Mouse (Mus musculus) cerebellum, postnatal 10 days (tissue): ENCODE measurements around the gene Nbea.

Source experiments
- DNase-seq, 2 experiments: peaks; one replicate each; pipeline ENCODE4 v3.0.0; 2021; ENCODE audit warnings: mixed read lengths in 2 of 2

Nbea gene

DNA sequence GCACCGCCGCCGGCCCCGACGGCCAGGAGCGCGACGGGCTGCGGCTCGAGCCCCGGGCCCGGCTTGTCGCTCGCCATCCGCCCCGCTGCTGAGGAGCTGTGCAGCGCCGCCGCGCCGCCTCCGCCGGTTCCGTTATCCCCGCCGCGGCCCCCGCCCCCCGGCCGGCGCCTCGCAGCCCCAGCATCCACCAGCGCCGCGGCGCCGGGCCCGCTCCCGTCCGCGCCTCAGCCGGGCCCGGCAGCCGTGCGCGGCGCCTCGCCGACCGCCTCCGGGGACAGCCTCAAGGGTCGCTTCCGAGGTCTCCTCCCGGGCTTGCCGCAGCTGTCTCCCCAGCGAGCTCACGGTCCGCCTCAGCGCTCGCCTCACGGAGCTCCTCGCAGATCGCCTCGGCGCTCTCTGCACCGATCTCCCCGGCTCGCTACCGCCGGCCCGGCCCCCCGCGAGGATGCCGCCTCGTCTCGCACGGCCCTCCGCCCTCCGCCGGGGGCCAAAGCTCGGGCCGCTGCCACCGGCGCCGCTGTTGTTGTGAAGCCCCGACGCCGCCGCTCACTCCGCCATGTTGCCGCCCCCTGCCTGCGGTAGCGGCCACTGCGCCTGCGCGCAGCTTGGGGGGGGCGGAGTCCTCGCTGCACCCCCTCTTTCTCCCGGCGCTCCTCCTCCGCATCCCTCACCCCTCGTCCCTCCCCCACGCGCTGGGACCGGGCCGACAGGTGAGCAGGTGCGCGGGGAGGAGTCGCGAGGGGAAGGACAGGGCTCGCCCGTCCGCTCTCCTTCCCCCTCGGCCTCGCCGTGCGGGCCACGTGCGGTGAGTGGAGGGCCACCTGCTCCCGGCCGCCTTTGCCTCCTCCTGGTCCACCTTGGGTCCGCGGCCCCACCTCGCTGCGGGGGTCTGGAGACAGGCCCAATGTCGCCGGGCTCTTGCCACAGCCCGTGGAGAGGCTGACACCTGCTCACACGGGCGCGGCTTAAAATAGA, at the start of gene Nbea:
Nbea (minus strand) TSS at position 543 of the 975 bp plus-strand sequence.
- DNase-seq, result peak; percentile 98

- DNase-seq, result no peak
These were observed 45.8 kb upstream of the Nbea start for GRCm38 (mm10) chr3:56229283-56229682.

GRCm38 (mm10) chr3:56215989-56216388, 32.5 kb upstream of the Nbea start:
- no peak for DNase-seq

DNA sequence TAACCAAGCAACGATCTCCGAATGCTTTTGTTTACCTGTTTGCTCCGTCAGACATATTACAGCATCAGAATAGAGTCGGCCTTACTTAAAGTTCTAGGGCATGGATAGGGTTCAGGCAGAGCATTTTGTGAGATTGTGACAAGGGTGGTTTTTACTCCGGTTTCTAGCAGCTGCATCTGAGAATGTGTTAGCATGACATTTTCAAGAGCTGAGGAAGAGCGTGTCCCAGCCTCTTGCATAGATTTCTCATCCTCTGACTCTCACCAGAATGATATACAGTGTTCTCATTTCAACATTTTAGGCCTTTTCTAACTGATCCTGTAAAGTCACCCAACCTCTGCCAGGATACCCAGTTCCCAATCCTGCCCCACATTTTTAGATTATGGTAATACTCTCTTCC, 20.5 kb upstream of the Nbea start:
- DNase-seq, result no peak

DNA sequence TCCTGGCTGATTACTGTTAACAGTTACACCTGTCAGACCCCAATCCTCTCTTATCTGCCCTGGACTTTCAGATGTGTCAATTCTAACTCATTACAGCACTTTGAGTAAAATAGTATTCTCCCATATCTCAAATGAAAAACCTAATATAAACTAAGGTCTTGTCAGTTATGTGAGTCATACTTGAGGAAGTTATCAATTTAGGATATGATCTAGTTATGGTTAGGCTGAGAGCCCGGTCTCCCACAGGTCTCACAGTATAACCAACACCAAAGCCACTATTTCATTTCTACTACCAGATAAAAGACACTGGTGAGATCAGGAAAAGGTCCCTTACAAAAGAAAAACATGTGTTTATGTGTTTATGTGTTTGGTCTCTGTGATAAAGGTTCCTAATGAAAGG, 4.7 kb upstream of the Nbea start:
- no peak for DNase-seq

GRCm38 (mm10) chr3:56187131-56187779, 3.8 kb upstream of the Nbea start:
- DNase-seq, result peak; percentile 66 to 67

GRCm38 (mm10) chr3:56182371-56183158, 936 bp downstream of the Nbea start:
- peak; percentile 65 to 67 for DNase-seq

GRCm38 (mm10) chr3:56181991-56182370, 1.5 kb downstream of the Nbea start:
- DNase-seq, result no peak

- peak in 1 of 2 experiments; percentile 41 for DNase-seq
These were observed 2.5 kb downstream of the Nbea start for GRCm38 (mm10) chr3:56181025-56181424.

DNA sequence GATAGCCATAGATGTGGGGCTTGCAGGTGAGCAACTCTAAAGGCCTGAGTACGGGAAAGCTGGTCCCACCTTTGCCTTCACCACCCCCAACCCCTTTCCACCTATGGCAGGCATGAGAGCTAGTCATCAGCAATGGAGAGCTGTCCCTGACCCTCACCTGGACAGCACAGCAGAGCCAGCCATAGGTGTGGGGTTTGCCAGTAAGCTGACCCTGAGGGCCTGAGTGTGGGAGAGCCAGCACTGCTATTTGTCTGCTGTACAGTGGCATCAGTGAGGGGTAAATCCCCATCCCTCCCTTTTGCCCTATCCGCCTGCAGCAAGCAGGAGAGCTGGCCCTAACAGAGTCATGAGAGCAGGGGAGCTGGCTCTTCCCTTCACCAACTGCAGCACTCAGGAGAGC, 25.6 kb downstream of the Nbea start:
- DNase-seq, result no peak

- DNase-seq, result no peak
These were observed 56.8 kb downstream of the Nbea start for GRCm38 (mm10) chr3:56126674-56127073.

DNA sequence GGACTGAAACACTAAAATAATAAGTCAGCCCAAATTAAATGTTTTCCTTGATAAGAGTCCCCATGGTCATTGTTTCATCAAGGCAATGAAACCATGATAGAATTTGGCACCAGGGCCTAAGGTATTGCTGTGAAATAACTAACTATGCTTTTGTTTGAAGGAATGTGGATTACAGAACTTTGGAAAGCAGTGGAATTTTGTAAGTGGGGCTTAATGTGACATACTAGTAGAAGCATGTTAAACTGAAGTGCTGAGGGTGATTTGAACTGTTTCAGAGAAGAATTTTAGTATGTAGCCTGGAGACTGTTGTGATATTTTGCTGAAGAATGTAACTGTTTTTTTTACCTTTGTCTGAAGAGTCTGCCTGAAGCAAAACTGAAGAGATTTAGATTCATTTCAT, 66.9 kb downstream of the Nbea start:
- no peak for DNase-seq

DNA sequence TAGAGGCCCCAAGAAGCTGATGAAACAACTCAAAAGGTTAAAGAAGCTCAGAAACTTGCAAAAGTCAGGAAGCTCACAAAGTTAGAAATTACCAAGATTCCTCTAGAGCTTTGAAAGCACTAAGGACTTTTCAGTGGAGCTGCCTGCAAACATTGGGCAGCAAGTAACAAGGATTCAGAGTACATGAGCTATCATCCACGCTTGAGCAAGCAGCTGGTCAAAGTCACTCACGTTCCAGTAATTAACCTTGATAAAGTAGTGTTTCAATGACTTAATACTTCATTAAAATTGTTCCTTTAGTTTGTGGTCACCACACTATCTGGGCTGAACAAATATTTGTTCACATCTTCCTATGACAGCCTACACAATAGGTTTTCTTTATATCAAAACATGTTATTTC, 75.4 kb downstream of the Nbea start:
- no peak for DNase-seq

- no peak for DNase-seq
These were observed 86.4 kb downstream of the Nbea start for GRCm38 (mm10) chr3:56097105-56097504.

DNA sequence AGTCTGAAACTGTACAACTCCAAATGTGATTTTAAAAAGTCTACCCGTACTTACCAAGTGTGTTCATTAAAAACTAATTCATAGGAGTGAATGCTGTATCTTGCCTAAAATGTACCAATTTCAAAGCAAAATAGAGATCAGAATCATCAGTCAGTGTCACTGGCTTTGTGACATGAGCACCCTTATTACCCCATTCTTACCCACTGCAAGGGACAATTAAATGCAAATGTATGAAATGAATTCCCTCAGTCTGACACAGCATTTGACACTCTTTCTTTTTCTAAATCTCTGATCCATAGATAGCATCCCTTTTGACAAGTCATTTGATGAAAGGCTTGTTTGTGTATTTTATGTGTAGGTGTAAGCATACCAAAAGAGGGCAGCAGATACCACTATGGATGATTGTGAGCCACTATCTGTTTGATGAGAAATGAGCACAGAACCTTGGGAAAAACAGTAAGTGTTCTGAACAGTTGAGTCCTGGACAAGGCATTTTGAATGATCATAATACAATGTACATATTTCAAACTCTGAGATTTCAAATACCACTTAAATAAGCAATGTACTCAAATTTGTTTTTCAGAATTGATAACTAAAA, 104.4 kb downstream of the Nbea start:
- peak; percentile 51 to 72 for DNase-seq

DNA sequence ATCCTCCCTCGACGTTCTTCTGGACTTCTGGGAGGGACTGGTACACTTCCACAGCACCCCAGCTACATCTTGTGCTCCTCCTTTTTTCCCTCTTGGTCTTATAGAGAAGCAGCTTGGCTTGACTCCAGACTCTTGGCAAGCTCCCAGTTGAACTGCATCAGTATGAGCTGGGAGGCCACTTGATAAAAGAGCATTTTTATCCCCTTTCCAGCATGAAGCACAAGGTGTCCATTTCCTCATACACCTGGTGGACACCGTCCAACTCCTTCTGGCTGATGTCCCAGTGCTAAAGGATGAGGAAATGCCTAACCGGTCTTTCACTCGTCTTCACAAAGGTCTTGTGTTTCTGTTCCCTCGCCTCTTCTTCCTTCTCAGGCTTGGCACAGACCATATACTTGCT, 115.7 kb downstream of the Nbea start:
- DNase-seq, result peak; percentile 86 to 87

DNA sequence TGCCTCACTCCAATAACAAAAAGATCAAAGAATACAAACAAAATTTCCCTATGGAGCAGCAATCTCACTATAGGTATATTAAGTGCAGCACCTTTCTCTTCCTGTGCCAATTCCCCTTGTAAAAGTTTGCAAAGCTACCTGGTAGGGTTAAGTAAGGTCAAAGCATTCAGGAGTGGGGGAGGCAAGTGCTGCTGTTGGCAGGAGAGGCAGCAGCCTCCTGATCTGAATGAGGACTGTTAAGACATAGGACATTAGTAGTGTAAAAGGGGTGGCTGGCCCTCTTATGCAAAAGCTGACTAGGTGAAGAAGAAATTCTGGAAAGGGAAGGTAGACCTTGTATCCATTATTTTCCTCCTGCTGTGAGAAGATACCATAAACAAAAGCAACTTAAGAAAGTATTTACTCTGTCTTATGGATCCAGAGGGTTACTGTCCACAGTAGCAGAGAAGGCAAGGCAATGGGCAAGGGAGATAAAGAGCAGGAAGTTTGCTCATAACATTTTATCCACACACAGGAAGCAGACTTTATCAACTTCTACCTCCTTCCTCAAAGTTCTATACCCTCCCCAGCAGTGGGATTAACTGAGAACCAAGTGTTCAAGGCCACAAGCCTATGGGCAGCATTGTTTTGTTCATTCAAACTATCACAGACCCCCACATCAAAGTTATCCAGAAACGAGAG, 117.0 kb downstream of the Nbea start:
- no peak for DNase-seq

DNA sequence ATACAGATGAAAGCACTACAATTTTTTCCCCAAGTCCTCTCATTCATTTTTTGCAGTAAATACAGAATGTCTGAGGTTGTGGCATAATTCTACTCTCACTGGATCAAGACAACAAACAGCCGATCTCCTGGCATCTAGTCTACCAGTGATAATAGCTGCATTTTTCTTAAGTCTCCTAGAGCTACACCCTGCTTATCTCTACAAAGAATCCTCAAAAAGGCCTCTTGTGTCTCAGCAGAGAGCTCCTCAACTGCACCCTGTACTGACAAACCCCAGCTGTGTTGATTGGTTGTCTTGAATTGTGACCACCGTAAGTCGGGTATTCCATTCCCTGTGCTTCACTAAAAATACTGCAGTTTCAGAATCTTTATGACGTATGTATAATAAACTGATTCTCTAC, 118.3 kb downstream of the Nbea start:
- no peak for DNase-seq

DNA sequence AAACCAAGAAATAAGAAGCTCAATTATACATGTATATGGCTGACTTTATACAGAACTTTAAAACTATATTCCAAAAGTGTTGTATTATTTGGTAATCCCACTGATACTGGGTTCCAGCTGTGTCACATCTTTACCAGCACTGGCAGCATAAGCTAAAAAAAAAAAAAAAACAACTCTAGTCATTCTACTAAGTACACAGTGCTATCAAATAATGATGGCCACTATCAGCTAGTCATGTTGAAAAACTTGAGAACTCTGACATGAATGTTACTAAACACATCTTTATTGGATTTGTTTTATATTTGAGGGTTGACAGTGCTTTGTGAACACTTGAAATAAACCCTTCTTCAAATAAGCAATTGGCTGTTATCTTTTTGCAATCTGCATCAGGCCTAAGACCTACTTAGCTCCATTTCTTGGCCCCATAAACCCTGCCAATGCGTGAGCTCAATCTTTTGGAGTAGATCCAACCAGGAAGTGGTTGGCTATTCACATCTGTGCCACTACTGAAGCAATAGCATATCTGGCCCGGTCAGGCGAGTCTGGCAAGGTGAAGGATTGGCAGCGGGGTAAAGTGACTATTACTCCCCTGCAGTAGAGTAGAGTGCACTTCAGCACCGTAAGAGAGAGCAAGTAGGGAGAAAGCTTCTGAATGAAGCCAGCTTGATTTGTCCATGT, 137.7 kb downstream of the Nbea start:
- peak; percentile 13 to 19 for DNase-seq

GRCm38 (mm10) chr3:56043091-56043490, 140.4 kb downstream of the Nbea start:
- DNase-seq, result no peak

DNA sequence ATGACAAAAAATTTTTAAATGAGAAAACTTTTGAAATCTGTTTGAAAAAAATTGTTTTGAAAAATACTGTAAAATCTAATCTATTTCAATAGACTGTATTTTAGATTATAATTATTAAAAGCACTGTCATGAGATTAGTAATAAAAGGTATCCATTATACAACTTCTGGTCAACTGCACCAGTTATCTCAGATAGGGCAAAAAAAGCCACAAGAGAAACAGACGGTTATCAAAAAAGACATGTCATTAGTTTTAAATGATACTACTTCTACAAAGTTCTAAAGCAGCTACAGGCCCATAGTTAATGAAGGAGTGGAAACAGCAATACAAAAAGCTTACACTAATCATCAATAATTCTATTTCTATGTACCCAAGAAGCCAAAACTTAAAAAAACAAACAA, 144.0 kb downstream of the Nbea start:
- DNase-seq, result no peak

GRCm38 (mm10) chr3:56034596-56034995, 148.9 kb downstream of the Nbea start:
- DNase-seq, result no peak
